Mouse (Mus musculus) liver, adult 2 months (tissue): ENCODE measurements around the gene Enthd1. TPM values are rescaled to one million over a fixed set of nuclear protein-coding genes. Genes with fewer than 3 reads are reported as not detected.

ENCODE experiments used
- DNase-seq: peaks from one replicate; pipeline ENCODE4 v3.0.0-alpha.2; 2011; ENCODE audit warnings: low read depth, low spot score; ENCODE audit errors: extremely low read depth
- H3K27ac ChIP-seq: fragments of 200-500 bp; replicated peaks from 2 replicates; pipeline ENCODE4 v1.5.1; 2012; ENCODE audit warnings: low read depth, mild to moderate bottlenecking, control low read depth, inconsistent platforms, low read length; ENCODE audit not compliant: insufficient read depth
- H3K27me3 ChIP-seq: fragments of 200-500 bp; 2 replicates; pipeline ENCODE4 v1.6.1; 2012; ENCODE audit warnings: mild to moderate bottlenecking, moderate library complexity, low read length, inconsistent platforms; ENCODE audit not compliant: control insufficient read depth, insufficient read depth
- H3K36me3 ChIP-seq: fragments of 200-500 bp; 2 replicates; pipeline ENCODE4 v1.6.1; 2012; ENCODE audit warnings: low read length, inconsistent platforms; ENCODE audit not compliant: control insufficient read depth, insufficient read depth
- H3K4me1 ChIP-seq: fragments of 200-500 bp; 2 replicates; pipeline ENCODE4 v1.6.1; 2011; ENCODE audit warnings: low read length; ENCODE audit not compliant: control insufficient read depth, insufficient read depth
- H3K4me3 ChIP-seq: fragments of 200-500 bp; 2 replicates; pipeline ENCODE4 v1.5.1; 2011; ENCODE audit warnings: low read depth, mild to moderate bottlenecking, control low read depth, low read length, moderate library complexity; ENCODE audit not compliant: insufficient read depth
- H3K79me2 ChIP-seq: fragments of 200-500 bp; 2 replicates; pipeline ENCODE4 v1.6.1; 2012; ENCODE audit warnings: inconsistent platforms, mild to moderate bottlenecking, low read length, moderate library complexity; ENCODE audit not compliant: control insufficient read depth, insufficient read depth
- H3K9ac ChIP-seq: fragments of 200-500 bp; 2 replicates; pipeline ENCODE4 v1.6.1; 2012; ENCODE audit warnings: low read depth, mild to moderate bottlenecking, control low read depth, inconsistent platforms, low read length
- CTCF ChIP-seq: fragments of 200-500 bp; IDR thresholded peaks from 2 replicates; pipeline ENCODE4 v1.5.1; 2011; ENCODE audit warnings: low read depth, low read length, control low read depth
- POLR2A ChIP-seq: fragments of 200-500 bp; IDR thresholded peaks from 2 replicates; pipeline ENCODE4 v1.6.1; 2011; ENCODE audit warnings: low read length, control low read depth; ENCODE audit not compliant: insufficient read depth; ENCODE audit errors: extremely low read depth
- WGBS: fragments of 180-500 bp; shearing (Covaris S2); methylation state at CpG from one replicate; pipeline ENCODE4 v1.1.7; 2018; 5-methylcytosine and 5-hydroxymethylcytosine counted together
- polyA plus RNA-seq: library from polyadenylated mRNA; depleted of rRNA; stranded (reverse); fragments of >200 nt; gene quantifications from 2 replicates; pipeline ENCODE4 v1.2.3, GENCODE M21; 2012
- total RNA-seq: library from RNA; depleted of rRNA; stranded (reverse); fragments of >200 nt; gene quantifications from 2 replicates; pipeline ENCODE4 v1.2.3, GENCODE M21; 2014

Gene Enthd1
- total and polyA plus RNA-seq, 2 experiments: not detected

- no peak overlapping the region for H3K9ac ChIP-seq
Observed at GRCm38 (mm10) chr15:80529955-80530869, 34.7 kb downstream of the Enthd1 start.

DNA sequence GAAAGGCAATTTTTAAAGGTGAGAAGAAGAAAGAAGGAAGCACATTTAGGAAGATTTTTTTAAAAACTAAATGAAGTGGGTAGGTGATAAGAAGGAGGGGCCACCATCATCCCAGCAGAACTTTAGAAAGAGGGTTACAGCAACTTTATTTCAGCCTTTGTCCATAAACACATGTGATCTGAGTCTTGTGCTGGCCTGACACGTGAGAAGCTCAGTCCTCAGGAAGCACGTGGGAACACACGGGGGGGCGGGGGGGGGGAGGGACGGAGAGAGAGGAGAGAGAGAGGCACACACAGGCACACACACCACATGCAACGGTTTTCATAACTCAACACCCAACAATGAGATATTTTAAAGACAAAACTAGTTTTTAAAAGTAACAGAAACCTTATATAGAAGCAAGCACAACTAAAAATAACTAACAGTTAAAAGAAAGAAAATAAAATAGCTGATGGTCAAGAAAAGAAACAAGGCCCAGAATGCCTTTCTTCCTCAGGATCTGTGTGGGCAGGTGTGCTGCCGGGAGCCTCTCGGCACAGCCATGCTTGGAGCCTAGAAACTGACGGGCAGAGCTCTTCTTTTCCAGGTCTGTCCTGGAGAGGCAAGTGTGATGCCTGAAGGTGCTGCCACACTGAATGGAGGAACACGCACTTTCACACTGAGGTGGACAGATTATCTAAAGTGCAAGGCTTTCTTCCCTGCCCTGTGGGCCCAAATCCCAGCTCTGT, 43.1 kb downstream of the Enthd1 start:
- Histone ChIP-seq H3K79me2 (no peaks in the 10 kb centered on the region), H3K27me3 (no peaks in the 10 kb centered on the region), H3K36me3 (no peaks in the 10 kb centered on the region), H3K27ac (no peak overlapping the region), H3K9ac (no peak overlapping the region), H3K4me1 (no peaks in the 10 kb centered on the region; the same call in 1 of the 2 replicates), H3K4me3 (no peak overlapping the region)
- DNase-seq: no peak
- no peak for TF ChIP-seq POLR2A
- TF ChIP-seq CTCF: no peak
- 47% methylated on average over 9 of the region's 10 CpGs for WGBS

More at GRCm38 (mm10) chr15:80529955-80530869, 34.7 kb downstream of the Enthd1 start:
- H3K27ac ChIP-seq: no peak overlapping the region
- H3K4me1 ChIP-seq: no peaks in the 10 kb centered on the region
- no peaks in the 10 kb centered on the region for H3K36me3 ChIP-seq
- no peak overlapping the region for H3K4me3 ChIP-seq
- WGBS: 59% methylated on average over 20 of the region's 20 CpGs
- no peak for DNase-seq
- H3K79me2 ChIP-seq: no peaks in the 10 kb centered on the region
- TF ChIP-seq POLR2A (no peak), CTCF (no peak)
- no peaks in the 10 kb centered on the region for H3K27me3 ChIP-seq

DNA sequence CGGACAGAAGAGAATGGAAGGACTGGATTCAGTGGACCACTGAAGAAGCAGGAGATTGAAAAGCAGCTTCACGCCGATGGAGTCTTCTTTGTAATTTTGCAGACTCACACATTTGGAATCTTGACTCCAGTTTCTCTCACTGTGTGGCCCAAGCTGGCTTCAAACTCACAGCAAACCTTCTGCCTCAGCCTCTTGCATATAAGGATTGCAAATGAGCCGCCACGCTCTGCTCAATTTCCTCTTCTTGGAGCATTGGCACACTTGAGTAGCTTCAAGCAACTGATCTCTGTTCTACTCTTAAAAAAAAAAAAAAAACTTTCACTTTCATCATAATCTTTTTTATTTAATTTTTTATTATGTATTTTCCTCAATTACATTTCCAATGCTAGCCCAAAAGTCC, 45.0 kb downstream of the Enthd1 start:
- WGBS: 97% methylated on average over 5 of the region's 5 CpGs
- no peak for TF ChIP-seq POLR2A
- TF ChIP-seq CTCF: no peak
- no peaks in the 10 kb centered on the region for H3K36me3 ChIP-seq
- DNase-seq: no peak
- H3K4me3 ChIP-seq: no peak overlapping the region
- H3K79me2 ChIP-seq: no peaks in the 10 kb centered on the region
- H3K27ac ChIP-seq: no peak overlapping the region
- H3K4me1 ChIP-seq: no peaks in the 10 kb centered on the region; the same call in 1 of the 2 replicates
- H3K27me3 ChIP-seq: no peaks in the 10 kb centered on the region
- H3K9ac ChIP-seq: no peak overlapping the region

GRCm38 (mm10) chr15:80518567-80519223, 46.3 kb downstream of the Enthd1 start:
- no peak overlapping the region for H3K27ac ChIP-seq
- no peaks in the 10 kb centered on the region for H3K36me3 ChIP-seq
- H3K79me2 ChIP-seq: no peaks in the 10 kb centered on the region
- no peak for TF ChIP-seq CTCF
- TF ChIP-seq POLR2A: no peak
- DNase-seq: no peak
- WGBS: 78% methylated on average over 12 of the region's 12 CpGs
- no peak overlapping the region for H3K9ac ChIP-seq
- H3K4me1 ChIP-seq: no peaks in the 10 kb centered on the region; the same call in 1 of the 2 replicates
- H3K4me3 ChIP-seq: no peak overlapping the region
- H3K27me3 ChIP-seq: no peaks in the 10 kb centered on the region

- TF ChIP-seq POLR2A (no peak), CTCF (no peak)
- Histone ChIP-seq H3K27ac (no peak overlapping the region), H3K4me3 (no peak overlapping the region), H3K79me2 (no peaks in the 10 kb centered on the region), H3K9ac (no peak overlapping the region), H3K36me3 (no peaks in the 10 kb centered on the region), H3K4me1 (no peaks in the 10 kb centered on the region; the same call in 1 of the 2 replicates), H3K27me3 (no peaks in the 10 kb centered on the region)
- WGBS: 62% methylated on average over 9 of the region's 9 CpGs
- no peak for DNase-seq
Observed at GRCm38 (mm10) chr15:80517996-80518395, 47.0 kb downstream of the Enthd1 start.
